Mouse (Mus musculus): ENCODE measurements around the gene Cdt1. TPM values are rescaled to one million over a fixed set of nuclear protein-coding genes. Genes with fewer than 3 reads are reported as not detected.
"Not testable (repeated sequence)": the region's sequence is repeated elsewhere in the genome, so short reads cannot be mapped to it uniquely, and the experiment has no call there.

The Cdt1 gene
- total and polyA plus RNA-seq, 3 experiments, result 46.0 to 67.3 (median 50.0) TPM

GRCm38 (mm10) chr8:122572751-122573150 lies 4.9 kb downstream of the Cdt1 start:
- H3K36me3 ChIP-seq (replicated peaks in 1 of 2; ENCODE audit: control insufficient read depth in 1 of 2, insufficient read depth in 1 of 2, low read length in 1 of 2), result peaks cover 42 to 70% of the 10 kb centered on the region in 2 experiments
- H3K4me2 ChIP-seq (ENCODE audit: insufficient read depth, low read depth, poor library complexity, severe bottlenecking), result no peak overlapping the region
- in situ Hi-C loops (cut with MboI; ENCODE audit: low pct_ligation_motif_present, low pct_unique_long_range_greater_than_20kb, low sequenced_read_pairs) (no loop called here), dilution Hi-C loops (cut with MboI; ENCODE audit: extremely low pct_ligation_motif_present, extremely low pct_unique_long_range_greater_than_20kb, low sequenced_read_pairs) (no loop called here)
- H3K27me3 ChIP-seq (replicated peaks), result no peaks in the 10 kb centered on the region
- H3K9me3 ChIP-seq (replicated peaks; ENCODE audit: low read length), result no peaks in the 10 kb centered on the region
- TF ChIP-seq RAD21 (IDR thresholded peaks at IDR 0.05; ENCODE audit: low read depth, low read length) (no peak), SMC3 (IDR thresholded peaks at IDR 0.05; ENCODE audit: low read depth, low read length) (no peak), USF2 (conservative IDR thresholded peaks at IDR 0.05; ENCODE audit: low read depth, low read length) (no peak), ELF1 (IDR thresholded peaks at IDR 0.05; ENCODE audit: low read depth, low read length) (no peak), JUND (conservative IDR thresholded peaks at IDR 0.05; ENCODE audit: low read depth, low read length) (no peak), MAZ (IDR thresholded peaks at IDR 0.05; ENCODE audit: low read depth, low read length) (no peak)
- H3K9ac ChIP-seq (ENCODE audit: insufficient read depth, low read depth), result no peak overlapping the region
- H3K79me2 ChIP-seq (replicated peaks; ENCODE audit: control insufficient read depth, extremely low read depth, insufficient read depth, poor library complexity, severe bottlenecking), result peaks cover 30% of the 10 kb centered on the region
- DNase-seq (ENCODE audit: extremely low read depth), result no peak
- no peak overlapping the region for H3K4me3 ChIP-seq (replicated peaks in 1 of 3; ENCODE audit: low read depth in 2 of 3, low read length in 2 of 3, poor library complexity in 1 of 3)
- peaks cover 20 to 52% of the 10 kb centered on the region in 2 experiments for H3K4me1 ChIP-seq (ENCODE audit: control insufficient read depth in 1 of 2, insufficient read depth in 2 of 2)
- peak overlapping the region; percentile 26; the same call in 1 of the 2 replicates for H3K27ac ChIP-seq (ENCODE audit: insufficient read depth, low read depth)

- H3K4me3 ChIP-seq (replicated peaks in 1 of 3; ENCODE audit: low read depth in 2 of 3, low read length in 2 of 3, poor library complexity in 1 of 3); in situ Hi-C loops (cut with MboI; ENCODE audit: low pct_ligation_motif_present, low pct_unique_long_range_greater_than_20kb, low sequenced_read_pairs); H3K4me2 ChIP-seq (ENCODE audit: insufficient read depth, low read depth, poor library complexity, severe bottlenecking); H3K27me3 ChIP-seq (replicated peaks); H3K9ac ChIP-seq (ENCODE audit: insufficient read depth, low read depth); dilution Hi-C loops (cut with MboI; ENCODE audit: extremely low pct_ligation_motif_present, extremely low pct_unique_long_range_greater_than_20kb, low sequenced_read_pairs); DNase-seq (ENCODE audit: extremely low read depth); H3K27ac ChIP-seq (ENCODE audit: insufficient read depth, low read depth); H3K9me3 ChIP-seq (replicated peaks; ENCODE audit: low read length): not testable (repeated sequence)
- H3K79me2 ChIP-seq (replicated peaks; ENCODE audit: control insufficient read depth, extremely low read depth, insufficient read depth, poor library complexity, severe bottlenecking), result peaks cover 30% of the 10 kb centered on the region
- TF ChIP-seq MYC (IDR thresholded peaks at IDR 0.05; ENCODE audit: low read depth, low read length), result 0 out of 2 replicates have a peak, but pooled peaks have one; percentile 20
- H3K36me3 ChIP-seq (replicated peaks in 1 of 2; ENCODE audit: control insufficient read depth in 1 of 2, insufficient read depth in 1 of 2, low read length in 1 of 2), result peaks cover 42 to 73% of the 10 kb centered on the region in 2 experiments
- H3K4me1 ChIP-seq (ENCODE audit: control insufficient read depth in 1 of 2, insufficient read depth in 2 of 2), result peaks cover 20 to 52% of the 10 kb centered on the region in 2 experiments
Measured at GRCm38 (mm10) chr8:122573176-122573575, 5.4 kb downstream of the Cdt1 start.

- Histone ChIP-seq H3K79me2 (replicated peaks; ENCODE audit: control insufficient read depth, extremely low read depth, insufficient read depth, poor library complexity, severe bottlenecking) (peaks cover 30% of the 10 kb centered on the region), H3K36me3 (replicated peaks in 1 of 2; ENCODE audit: control insufficient read depth in 1 of 2, insufficient read depth in 1 of 2, low read length in 1 of 2) (peaks cover 45 to 77% of the 10 kb centered on the region in 2 experiments), H3K27ac (ENCODE audit: insufficient read depth, low read depth) (no peak overlapping the region), H3K27me3 (replicated peaks) (no peaks in the 10 kb centered on the region), H3K4me1 (ENCODE audit: control insufficient read depth in 1 of 2, insufficient read depth in 2 of 2) (peaks cover 20 to 52% of the 10 kb centered on the region in 2 experiments), H3K9me3 (replicated peaks; ENCODE audit: low read length) (no peaks in the 10 kb centered on the region), H3K9ac (ENCODE audit: insufficient read depth, low read depth) (no peak overlapping the region), H3K4me2 (ENCODE audit: insufficient read depth, low read depth, poor library complexity, severe bottlenecking) (no peak overlapping the region), H3K4me3 (replicated peaks in 1 of 3; ENCODE audit: low read depth in 2 of 3, low read length in 2 of 3, poor library complexity in 1 of 3) (no peak overlapping the region)
- DNase-seq (ENCODE audit: extremely low read depth), result no peak
- dilution Hi-C loops (cut with MboI; ENCODE audit: extremely low pct_ligation_motif_present, extremely low pct_unique_long_range_greater_than_20kb, low sequenced_read_pairs) (no loop called here), in situ Hi-C loops (cut with MboI; ENCODE audit: low pct_ligation_motif_present, low pct_unique_long_range_greater_than_20kb, low sequenced_read_pairs) (no loop called here)
- TF ChIP-seq EP300 (IDR thresholded peaks at IDR 0.05; ENCODE audit: low read length), result no peak
- no peak for TF ChIP-seq ZKSCAN1 (IDR thresholded peaks at IDR 0.05; ENCODE audit: borderline replicate concordance, low read depth, low read length)
- no peak for TF ChIP-seq PAX5 (IDR thresholded peaks at IDR 0.05; ENCODE audit: low read length)
- peak; percentile 30; the same call in 1 of the 2 replicates for TF ChIP-seq CHD2 (IDR thresholded peaks at IDR 0.05; ENCODE audit: low read length)
- no peak for TF ChIP-seq BHLHE40 (IDR thresholded peaks at IDR 0.05; ENCODE audit: low read depth, low read length)
- peak; percentile 29; the same call in 1 of the 2 replicates for TF ChIP-seq ZNF384 (IDR thresholded peaks at IDR 0.05; ENCODE audit: low read depth, low read length)
Measured at GRCm38 (mm10) chr8:122573577-122573976, 5.8 kb downstream of the Cdt1 start.

Measured in CH12.LX (cell line).